Mouse (Mus musculus): ENCODE data around the gene Dnajb12. TPM values are rescaled to one million over a fixed set of nuclear protein-coding genes. Genes with fewer than 3 reads are reported as not detected.
"Not testable (repeated sequence)": the region's sequence is repeated elsewhere in the genome, so short reads cannot be mapped to it uniquely, and the experiment has no call there.

Gene Dnajb12
- total RNA-seq, 1 experiment from 2014 or later = 24.3 TPM

DNA sequence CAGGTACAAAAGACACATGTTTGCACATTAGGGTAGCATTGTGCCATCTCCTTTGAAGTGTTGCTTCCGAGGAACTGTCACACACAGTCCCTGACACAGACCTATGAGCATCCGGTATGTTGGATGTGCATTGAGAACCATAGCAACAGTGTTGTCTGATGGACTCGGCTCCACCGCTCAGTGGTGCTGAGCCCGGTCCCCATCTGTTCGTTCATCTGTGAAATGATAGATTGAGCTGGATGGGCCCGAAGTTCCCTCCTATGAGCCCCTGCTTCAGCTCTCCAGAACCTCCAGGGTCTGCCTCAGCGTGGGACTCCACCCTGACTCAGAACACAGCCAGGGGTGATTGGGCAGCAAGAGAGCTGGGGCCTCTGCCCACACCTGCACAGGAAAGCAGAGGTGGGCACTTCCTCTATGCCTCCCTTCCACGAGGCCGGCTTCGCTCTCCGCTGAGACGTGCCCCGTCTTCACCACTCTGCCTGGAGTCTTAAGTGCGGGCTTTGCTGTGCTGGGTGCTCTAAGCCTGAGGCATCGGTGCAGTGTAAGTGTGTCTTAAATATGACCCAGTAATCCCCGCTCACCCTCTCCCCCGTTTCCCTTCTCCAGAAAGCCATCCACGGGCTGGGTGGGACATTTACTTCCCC is 15.0 kb upstream of the Dnajb12 start:
- ATAC-seq (replicated peaks in 1 of 2; ENCODE audit: insufficient read depth in 1 of 2, low FRiP score in 2 of 2, low TSS enrichment in 1 of 2, low read depth in 1 of 2, poor library complexity in 2 of 2, severe bottlenecking in 2 of 2) = peak; percentile 38 to 52

GRCm38 (mm10) chr10:59864884-59865726 is 14.3 kb upstream of the Dnajb12 start:
- ATAC-seq (replicated peaks in 1 of 2; ENCODE audit: insufficient read depth in 1 of 2, low FRiP score in 2 of 2, low TSS enrichment in 1 of 2, low read depth in 1 of 2, poor library complexity in 2 of 2, severe bottlenecking in 2 of 2) = peak; percentile 82 to 91

GRCm38 (mm10) chr10:59868266-59868665 is 11.1 kb upstream of the Dnajb12 start:
- no peak for ATAC-seq (replicated peaks in 1 of 2; ENCODE audit: insufficient read depth in 1 of 2, low FRiP score in 2 of 2, low TSS enrichment in 1 of 2, low read depth in 1 of 2, poor library complexity in 2 of 2, severe bottlenecking in 2 of 2)

- ATAC-seq (replicated peaks in 1 of 2; ENCODE audit: insufficient read depth in 1 of 2, low FRiP score in 2 of 2, low TSS enrichment in 1 of 2, low read depth in 1 of 2, poor library complexity in 2 of 2, severe bottlenecking in 2 of 2) = no peak
Measured at GRCm38 (mm10) chr10:59870038-59870437, 9.3 kb upstream of the Dnajb12 start.

GRCm38 (mm10) chr10:59872651-59873050 is 6.7 kb upstream of the Dnajb12 start:
- not testable (repeated sequence) for ATAC-seq (replicated peaks in 1 of 2; ENCODE audit: insufficient read depth in 1 of 2, low FRiP score in 2 of 2, low TSS enrichment in 1 of 2, low read depth in 1 of 2, poor library complexity in 2 of 2, severe bottlenecking in 2 of 2)

GRCm38 (mm10) chr10:59873206-59873605 is 6.2 kb upstream of the Dnajb12 start:
- ATAC-seq (replicated peaks in 1 of 2; ENCODE audit: insufficient read depth in 1 of 2, low FRiP score in 2 of 2, low TSS enrichment in 1 of 2, low read depth in 1 of 2, poor library complexity in 2 of 2, severe bottlenecking in 2 of 2) = no peak

DNA sequence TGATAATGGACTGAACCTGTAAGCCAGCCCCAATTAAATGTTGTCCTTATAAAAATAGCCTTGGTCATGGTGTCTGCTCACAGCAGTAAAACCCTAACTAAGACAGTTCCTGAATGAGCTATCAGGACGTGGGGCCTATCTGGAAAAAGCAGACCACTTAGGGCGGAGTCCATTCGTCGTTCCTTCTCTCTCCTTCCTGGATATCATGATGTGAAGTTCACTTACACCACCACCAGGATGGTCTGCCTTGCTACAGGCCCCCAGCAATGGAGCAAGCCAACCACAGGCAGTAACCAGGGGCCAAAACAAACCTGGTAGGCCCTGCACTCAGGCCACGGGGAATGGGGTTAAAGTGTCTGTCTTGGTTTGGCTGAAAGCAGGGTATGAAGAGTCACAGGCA is 5.7 kb upstream of the Dnajb12 start:
- ATAC-seq (replicated peaks in 1 of 2; ENCODE audit: insufficient read depth in 1 of 2, low FRiP score in 2 of 2, low TSS enrichment in 1 of 2, low read depth in 1 of 2, poor library complexity in 2 of 2, severe bottlenecking in 2 of 2) = peak in 1 of 2 experiments; percentile 23; a peak in 1 of 4 replicates

- ATAC-seq (replicated peaks in 1 of 2; ENCODE audit: insufficient read depth in 1 of 2, low FRiP score in 2 of 2, low TSS enrichment in 1 of 2, low read depth in 1 of 2, poor library complexity in 2 of 2, severe bottlenecking in 2 of 2) = no peak
Measured at GRCm38 (mm10) chr10:59875396-59875795, 4.0 kb upstream of the Dnajb12 start.

DNA sequence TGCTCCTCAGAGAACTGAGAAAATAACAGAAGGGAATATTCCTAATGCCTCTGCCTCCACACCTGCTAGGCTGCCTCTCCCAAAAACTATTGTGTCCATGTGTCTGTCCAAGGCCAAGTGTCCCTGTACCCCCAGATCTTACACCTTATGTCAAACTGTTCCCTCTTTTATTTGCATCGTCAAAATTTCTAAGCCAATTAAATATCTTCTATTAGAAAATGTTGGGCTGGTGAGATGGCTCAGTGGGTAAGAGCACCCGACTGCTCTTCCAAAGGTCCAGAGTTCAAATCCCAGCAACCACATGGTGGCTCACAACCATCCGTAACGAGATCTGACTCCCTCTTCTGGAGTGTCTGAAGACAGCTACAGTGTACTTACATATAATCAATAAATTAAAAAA is 2.7 kb upstream of the Dnajb12 start:
- not testable (repeated sequence) for ATAC-seq (replicated peaks in 1 of 2; ENCODE audit: insufficient read depth in 1 of 2, low FRiP score in 2 of 2, low TSS enrichment in 1 of 2, low read depth in 1 of 2, poor library complexity in 2 of 2, severe bottlenecking in 2 of 2)

DNA sequence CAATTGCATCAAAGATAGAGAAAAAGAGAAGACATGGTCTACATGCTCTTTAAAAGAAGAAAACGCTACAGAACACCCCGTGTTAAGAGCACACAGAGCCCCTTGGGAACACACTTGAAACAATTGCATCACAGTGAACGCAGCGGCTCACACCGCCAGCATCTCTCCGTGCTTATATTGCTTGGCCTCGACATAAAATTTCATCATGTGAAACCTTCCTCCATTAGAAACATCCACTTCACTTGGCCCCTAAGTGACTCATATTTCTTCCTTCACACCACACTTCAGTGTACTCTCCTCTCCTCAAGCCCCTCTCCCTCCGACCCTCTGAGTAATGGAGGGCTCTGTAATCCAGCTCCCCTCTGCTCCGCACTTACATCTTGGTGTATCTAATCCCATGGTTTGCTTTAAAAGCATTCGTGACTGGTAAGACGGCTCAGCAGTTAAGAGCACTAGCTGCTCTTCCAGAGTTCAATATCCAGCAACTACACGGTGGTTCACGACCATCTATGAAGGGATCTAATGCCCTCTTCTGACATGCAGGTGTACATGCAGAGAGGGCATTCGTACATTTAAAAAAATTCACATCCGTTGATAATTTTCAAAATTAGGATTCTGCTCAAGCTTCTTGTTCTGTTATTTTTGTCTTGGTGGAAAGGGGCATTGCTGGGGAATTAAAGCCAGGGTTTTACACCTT is 1.8 kb upstream of the Dnajb12 start:
- no peak for ATAC-seq (replicated peaks in 1 of 2; ENCODE audit: insufficient read depth in 1 of 2, low FRiP score in 2 of 2, low TSS enrichment in 1 of 2, low read depth in 1 of 2, poor library complexity in 2 of 2, severe bottlenecking in 2 of 2)

- ATAC-seq (replicated peaks in 1 of 2; ENCODE audit: insufficient read depth in 1 of 2, low FRiP score in 2 of 2, low TSS enrichment in 1 of 2, low read depth in 1 of 2, poor library complexity in 2 of 2, severe bottlenecking in 2 of 2) = peak; percentile 35 to 43; a peak in 3 of 4 replicates
Measured at GRCm38 (mm10) chr10:59878823-59879222, 533 bp upstream of the Dnajb12 start.

- peak in 1 of 2 experiments; percentile 22; a peak in 1 of 4 replicates for ATAC-seq (replicated peaks in 1 of 2; ENCODE audit: insufficient read depth in 1 of 2, low FRiP score in 2 of 2, low TSS enrichment in 1 of 2, low read depth in 1 of 2, poor library complexity in 2 of 2, severe bottlenecking in 2 of 2)
Measured at GRCm38 (mm10) chr10:59880029-59880386, 652 bp downstream of the Dnajb12 start.

- ATAC-seq (replicated peaks in 1 of 2; ENCODE audit: insufficient read depth in 1 of 2, low FRiP score in 2 of 2, low TSS enrichment in 1 of 2, low read depth in 1 of 2, poor library complexity in 2 of 2, severe bottlenecking in 2 of 2) = no peak
Measured at GRCm38 (mm10) chr10:59880837-59881236, 1.5 kb downstream of the Dnajb12 start.

DNA sequence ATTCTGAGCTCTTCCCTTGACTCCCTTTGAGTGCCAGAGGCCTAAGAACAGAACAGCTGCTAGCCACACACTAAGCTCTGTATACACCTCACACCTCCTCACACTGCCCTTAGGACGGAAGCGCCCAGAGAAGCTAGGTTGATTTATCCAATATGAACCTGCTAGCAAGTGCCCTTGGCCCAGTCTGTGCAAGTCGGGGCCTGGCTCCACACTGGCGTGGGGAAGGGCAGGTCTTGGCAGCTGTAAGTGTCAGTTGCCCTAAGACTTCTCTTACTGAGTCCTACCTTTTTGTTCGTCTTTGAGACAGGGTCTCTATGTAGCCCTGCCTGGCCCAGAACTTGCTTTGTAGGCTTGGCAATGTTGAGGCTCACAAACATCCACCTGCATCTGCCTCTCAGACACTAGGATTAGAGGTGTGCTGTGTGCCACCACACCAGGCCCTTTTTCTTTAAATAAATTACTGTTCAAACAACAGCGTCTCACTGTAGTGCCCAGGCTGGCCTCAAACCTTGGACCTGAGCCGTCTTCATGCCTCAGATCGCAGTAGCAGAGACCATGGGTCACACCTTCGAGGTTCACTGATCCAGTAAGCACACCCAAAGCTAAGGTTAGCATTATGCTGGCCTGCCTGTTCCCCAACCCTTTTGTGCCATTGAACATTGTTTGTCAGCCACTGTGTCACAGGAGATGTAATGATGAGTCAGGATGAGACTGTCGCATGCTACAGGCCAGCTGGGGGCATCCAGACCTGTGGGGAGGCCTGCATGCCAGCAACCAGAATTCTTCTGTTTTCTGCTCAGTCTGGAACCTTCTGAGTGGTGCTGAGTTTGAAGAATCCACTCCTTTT is 5.2 kb downstream of the Dnajb12 start:
- ATAC-seq (replicated peaks in 1 of 2; ENCODE audit: insufficient read depth in 1 of 2, low FRiP score in 2 of 2, low TSS enrichment in 1 of 2, low read depth in 1 of 2, poor library complexity in 2 of 2, severe bottlenecking in 2 of 2) = no peak

- no peak for ATAC-seq (replicated peaks in 1 of 2; ENCODE audit: insufficient read depth in 1 of 2, low FRiP score in 2 of 2, low TSS enrichment in 1 of 2, low read depth in 1 of 2, poor library complexity in 2 of 2, severe bottlenecking in 2 of 2)
Measured at GRCm38 (mm10) chr10:59885174-59886080, 6.1 kb downstream of the Dnajb12 start.

GRCm38 (mm10) chr10:59886081-59886466 is 6.7 kb downstream of the Dnajb12 start:
- ATAC-seq (replicated peaks in 1 of 2; ENCODE audit: insufficient read depth in 1 of 2, low FRiP score in 2 of 2, low TSS enrichment in 1 of 2, low read depth in 1 of 2, poor library complexity in 2 of 2, severe bottlenecking in 2 of 2) = no peak

All from hematopoietic stem cell, adult 5-6 weeks (primary cell).